Mouse (Mus musculus) kidney, postnatal 25 days (tissue): ENCODE results near the gene Foxp2.

Experiments
- DNase-seq, 2 experiments: peaks; one replicate each; pipeline ENCODE4 v3.0.0; 2021; ENCODE audit warnings: mixed read lengths in 2 of 2

The Foxp2 gene

DNA sequence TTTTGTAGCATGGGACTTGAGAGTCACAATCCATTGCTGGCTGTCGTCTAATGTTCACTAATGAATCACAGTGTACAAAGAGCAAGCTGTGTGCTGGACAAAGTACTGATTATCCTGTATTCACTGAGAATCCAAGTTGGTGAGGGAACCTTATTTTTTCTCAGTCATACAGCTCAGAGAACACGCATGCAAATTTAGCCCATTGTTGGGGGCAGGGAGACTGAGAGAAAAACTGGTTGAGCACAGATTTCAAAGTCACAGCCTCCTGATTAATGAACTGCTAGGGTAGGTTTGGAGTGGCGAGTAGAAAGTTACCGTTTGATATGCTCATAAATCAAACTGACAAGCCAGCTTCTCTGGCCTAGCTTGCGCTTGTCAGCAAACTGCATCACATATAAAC, 477.1 kb downstream of the Foxp2 start:
- peak in 1 of 2 experiments; percentile 12 for DNase-seq

DNA sequence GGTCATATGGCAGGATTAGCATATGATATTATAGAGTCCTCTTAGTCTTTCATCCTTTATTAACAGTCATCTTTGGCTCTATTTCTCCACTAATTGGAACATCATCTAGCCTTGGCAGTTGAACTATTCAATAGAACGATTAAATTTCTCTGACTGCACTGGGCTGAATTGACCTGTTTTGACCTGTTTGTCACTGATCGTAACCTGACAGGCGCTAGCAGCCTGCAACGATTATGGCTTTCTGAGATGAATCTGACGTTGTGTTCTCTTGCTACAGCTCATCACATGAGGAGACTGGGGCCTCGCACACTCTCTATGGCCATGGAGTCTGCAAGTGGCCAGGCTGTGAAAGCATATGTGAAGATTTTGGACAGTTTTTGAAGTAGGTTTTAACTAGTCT, 495.3 kb downstream of the Foxp2 start:
- DNase-seq, result no peak

- no peak for DNase-seq
These were observed 496.3 kb downstream of the Foxp2 start for GRCm38 (mm10) chr6:15397485-15397884.

DNA sequence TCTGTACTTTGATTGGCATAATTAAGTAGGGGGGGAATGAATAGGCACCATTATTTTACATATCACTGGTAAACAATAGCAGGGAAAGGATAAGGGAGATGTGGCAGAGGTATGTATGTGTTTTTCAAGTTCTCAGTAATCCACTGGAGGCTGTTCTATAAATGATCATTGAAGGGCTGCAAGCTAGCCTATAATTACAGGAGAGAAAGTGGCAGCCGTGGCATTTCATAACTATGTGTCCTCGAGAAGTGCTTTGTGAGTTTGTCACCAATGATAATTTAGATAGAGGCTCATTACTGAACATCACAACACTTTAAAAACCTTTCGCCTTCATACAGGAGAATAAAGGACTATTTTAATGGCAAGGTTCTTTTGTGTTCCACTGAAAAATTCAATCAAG, 500.0 kb downstream of the Foxp2 start:
- DNase-seq, result no peak

DNA sequence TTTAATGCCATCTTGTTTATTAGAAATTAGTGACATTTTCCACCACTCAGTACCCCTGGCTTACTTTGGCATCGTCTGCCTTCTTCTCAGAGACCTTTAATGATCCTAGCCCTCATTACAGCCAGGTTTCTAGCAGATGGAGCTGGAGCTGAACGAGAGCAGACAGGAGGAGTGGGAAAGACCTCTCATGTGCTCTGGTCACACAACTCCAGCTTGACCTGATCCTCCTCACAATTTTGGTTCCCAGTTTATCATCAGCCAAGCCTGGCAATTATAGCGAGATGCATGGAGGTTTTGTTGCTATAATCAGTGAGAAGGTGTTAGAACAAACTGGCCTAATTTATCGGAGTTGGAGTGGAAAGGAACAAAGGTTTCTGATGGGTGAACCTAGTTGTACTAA, 500.9 kb downstream of the Foxp2 start:
- no peak for DNase-seq

- peak in 1 of 2 experiments; percentile 25 for DNase-seq
These were observed 514.0 kb downstream of the Foxp2 start for GRCm38 (mm10) chr6:15415099-15415498.

DNA sequence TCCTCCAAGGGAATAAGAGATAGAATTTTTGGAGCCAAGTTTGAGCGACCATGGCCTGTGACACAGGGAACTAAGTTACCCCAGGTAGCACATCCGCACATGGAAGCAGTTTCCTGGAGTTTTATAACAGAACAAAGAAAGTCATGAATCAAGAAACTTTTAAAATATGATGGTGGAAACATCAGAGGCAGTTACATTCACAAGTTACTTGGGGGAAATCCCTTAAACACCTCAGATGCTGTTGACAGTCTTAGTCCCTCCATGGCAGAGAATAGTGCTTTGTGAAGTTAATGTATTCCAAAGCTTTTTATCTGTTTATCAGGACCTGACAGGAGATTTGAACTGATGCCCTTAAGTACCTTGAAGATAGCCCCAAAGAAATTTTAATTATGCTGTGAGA, 558.6 kb downstream of the Foxp2 start:
- DNase-seq, result no peak

GRCm38 (mm10) chr6:15463390-15463789, 562.2 kb downstream of the Foxp2 start:
- no peak for DNase-seq

DNA sequence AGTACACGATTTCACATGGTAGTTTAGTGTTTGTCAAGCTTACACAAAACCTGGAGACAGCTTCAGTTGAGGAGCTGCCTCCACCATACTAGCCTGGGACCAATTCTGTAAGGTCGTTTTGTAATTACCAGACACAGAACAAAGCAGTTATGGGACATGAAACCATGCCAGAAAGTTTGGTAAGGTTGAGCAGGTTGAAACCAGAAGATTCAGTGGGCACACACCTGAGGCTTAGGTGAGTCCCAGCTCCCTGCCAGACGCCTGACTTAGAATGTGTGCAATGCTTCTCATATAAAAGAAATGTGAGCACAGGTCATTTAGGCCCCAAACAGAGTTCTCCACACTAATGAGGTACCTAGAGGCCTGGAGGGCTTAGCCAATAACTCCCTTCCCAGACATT, 564.3 kb downstream of the Foxp2 start:
- DNase-seq, result peak in 1 of 2 experiments; percentile 28

DNA sequence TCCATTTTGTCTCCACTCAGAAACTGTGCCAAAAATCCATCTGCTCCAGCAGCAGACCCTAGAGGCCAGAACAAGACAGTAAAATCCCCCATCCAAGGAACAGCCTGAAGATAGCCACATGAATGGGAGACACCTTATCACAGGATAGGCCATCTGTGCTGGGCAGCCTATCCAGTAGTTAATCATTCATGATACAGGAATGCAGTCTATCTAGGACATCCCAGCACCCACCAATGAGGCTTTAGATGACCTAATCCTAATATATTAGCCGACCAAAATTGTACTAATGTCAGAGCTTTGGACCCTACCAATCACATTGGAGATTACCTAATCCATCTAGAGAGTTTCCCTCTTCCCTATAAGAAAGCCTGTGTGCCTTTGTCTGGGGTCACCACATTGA, 565.5 kb downstream of the Foxp2 start:
- DNase-seq, result no peak

DNA sequence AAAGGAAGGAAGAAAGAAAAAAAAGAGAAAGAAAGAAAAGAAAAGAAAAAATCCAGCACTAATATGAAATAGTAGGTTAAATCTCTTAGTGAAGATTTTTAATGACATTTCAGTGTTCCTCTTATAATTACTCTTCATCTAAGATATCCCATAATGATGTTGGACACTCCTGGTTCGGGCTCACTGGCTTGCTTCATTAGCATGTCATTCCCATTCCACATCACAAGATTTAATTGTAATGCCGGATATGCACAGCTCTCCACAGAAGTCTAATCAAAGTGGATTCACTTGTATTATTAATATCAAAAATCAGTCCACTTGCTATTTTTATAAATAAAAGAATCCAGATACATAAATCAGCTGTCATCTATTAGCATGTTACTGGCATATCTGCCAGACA, 585.8 kb downstream of the Foxp2 start:
- no peak for DNase-seq
